Mouse (Mus musculus) olfactory bulb, adult 2 months (tissue): ENCODE results near the gene Lck. TPM values are rescaled to one million over a fixed set of nuclear protein-coding genes. Genes with fewer than 3 reads are reported as not detected.
A peak's percentile ranks its signal among the peaks of the same experiment; 100 is the strongest.

Experiments used
- H3K27ac ChIP-seq: fragments of 200-500 bp; 2 replicates; pipeline ENCODE4 v1.5.1; 2012; ENCODE audit warnings: low read depth, low read length; ENCODE audit not compliant: insufficient read depth
- H3K4me1 ChIP-seq: fragments of 200-500 bp; 2 replicates; pipeline ENCODE4 v1.6.1; 2012; ENCODE audit warnings: low read length; ENCODE audit not compliant: control insufficient read depth, insufficient read depth
- H3K4me3 ChIP-seq: fragments of 200-500 bp; 2 replicates; pipeline ENCODE4 v1.5.1; 2012; ENCODE audit warnings: mild to moderate bottlenecking, low read depth, low read length, moderate library complexity; ENCODE audit not compliant: insufficient read depth
- CTCF ChIP-seq: fragments of 200-500 bp; IDR thresholded peaks from 2 replicates; pipeline ENCODE4 v1.5.1; 2012; ENCODE audit warnings: low read depth, mild to moderate bottlenecking, low read length, moderate library complexity; ENCODE audit not compliant: insufficient read depth
- POLR2A ChIP-seq: fragments of 200-500 bp; IDR thresholded peaks from 2 replicates; pipeline ENCODE4 v1.6.1; 2012; ENCODE audit warnings: mild to moderate bottlenecking, low read depth, low read length, moderate library complexity; ENCODE audit not compliant: insufficient read depth
- WGBS: fragments of 180-500 bp; shearing (Covaris S2); methylation state at CpG from one replicate; pipeline ENCODE4 v1.1.7; 2018; 5-methylcytosine and 5-hydroxymethylcytosine counted together
- polyA plus RNA-seq: library from polyadenylated mRNA; stranded (reverse); fragments of >200 nt; gene quantifications from 2 replicates; pipeline ENCODE4 v1.2.4, GENCODE M21; 2012; ENCODE audit warnings: low replicate concordance; ENCODE audit not compliant: missing spikeins, insufficient read depth, insufficient read length

Gene Lck
- polyA plus RNA-seq, 1 experiment: 579 TPM

GRCm38 (mm10) chr4:129617121-129617641 is 43.7 kb upstream of the Lck start:
- TF ChIP-seq CTCF: no peak
- TF ChIP-seq POLR2A: no peak
- H3K4me3 ChIP-seq: no peak overlapping the region
- WGBS: 93% methylated on average over 7 of the region's 7 CpGs

DNA sequence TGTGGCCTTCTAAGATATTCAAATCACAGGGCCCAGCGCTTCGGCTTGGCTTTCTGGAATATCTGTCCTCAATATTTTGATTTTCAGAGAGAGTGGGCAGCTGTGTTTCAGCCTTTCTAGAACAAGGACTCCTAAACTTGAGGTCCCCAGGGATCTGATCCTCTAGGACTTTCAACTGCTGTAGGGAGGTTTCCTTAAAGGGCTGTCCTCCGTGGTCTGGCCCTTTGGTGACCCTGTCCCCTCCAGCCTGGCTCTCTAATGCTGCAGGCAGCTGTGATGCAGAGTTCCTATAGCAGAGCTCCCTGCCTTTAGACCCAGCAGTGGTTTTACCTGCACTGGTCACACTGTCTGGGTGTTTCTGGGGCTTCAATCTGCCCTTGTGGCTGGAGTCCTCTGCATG is 43.2 kb upstream of the Lck start:
- Histone ChIP-seq H3K4me3 (no peak overlapping the region), H3K4me1 (peaks cover 16% of the 10 kb centered on the region), H3K27ac (no peak overlapping the region)
- 95% methylated on average over 3 of the region's 3 CpGs for WGBS
- TF ChIP-seq POLR2A: no peak
- no peak for TF ChIP-seq CTCF

More at GRCm38 (mm10) chr4:129617121-129617641, 43.7 kb upstream of the Lck start:
- Histone ChIP-seq H3K27ac (no peak overlapping the region), H3K4me1 (peaks cover 16% of the 10 kb centered on the region)

DNA sequence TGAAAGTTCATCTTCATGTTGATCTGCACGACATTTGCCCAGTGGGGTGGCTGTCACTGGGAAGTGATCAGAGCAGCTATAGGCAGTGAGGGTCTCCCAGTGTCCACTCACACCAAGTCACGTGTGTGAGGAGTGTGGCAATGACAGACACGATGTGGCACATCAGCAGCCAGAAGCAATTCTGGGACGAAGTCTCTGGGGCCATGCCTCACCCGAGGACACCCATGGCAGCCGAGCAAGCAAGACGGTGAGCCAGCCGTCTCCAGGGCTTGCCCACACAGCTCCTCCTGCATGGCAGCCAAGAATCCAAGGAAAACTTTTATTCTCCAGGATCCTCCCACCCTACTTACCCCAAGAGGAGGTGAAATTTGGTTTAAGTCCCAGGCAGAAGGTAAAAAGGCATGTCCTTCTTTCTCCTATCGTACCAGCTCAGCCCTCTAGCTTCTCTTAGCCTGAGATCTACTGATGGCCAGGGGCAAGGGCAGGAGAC is 42.4 kb upstream of the Lck start:
- Histone ChIP-seq H3K4me1 (peaks cover 9% of the 10 kb centered on the region), H3K27ac (no peak overlapping the region), H3K4me3 (no peak overlapping the region)
- TF ChIP-seq POLR2A (no peak), CTCF (no peak)
- WGBS: 81% methylated on average over 9 of the region's 9 CpGs

GRCm38 (mm10) chr4:129614093-129614492 is 40.7 kb upstream of the Lck start, which contains the start of gene Dcdc2b:
Gene Dcdc2b (minus strand): TSS chr4:129614257.
- TF ChIP-seq POLR2A (no peak), CTCF (no peak)
- Histone ChIP-seq H3K4me3 (no peak within 1 kb of the TSS), H3K27ac (no peak within 1 kb of the TSS), H3K4me1 (peaks cover 9% of the 10 kb centered on the region)
- WGBS: 57% methylated on average over 6 of the region's 6 CpGs

DNA sequence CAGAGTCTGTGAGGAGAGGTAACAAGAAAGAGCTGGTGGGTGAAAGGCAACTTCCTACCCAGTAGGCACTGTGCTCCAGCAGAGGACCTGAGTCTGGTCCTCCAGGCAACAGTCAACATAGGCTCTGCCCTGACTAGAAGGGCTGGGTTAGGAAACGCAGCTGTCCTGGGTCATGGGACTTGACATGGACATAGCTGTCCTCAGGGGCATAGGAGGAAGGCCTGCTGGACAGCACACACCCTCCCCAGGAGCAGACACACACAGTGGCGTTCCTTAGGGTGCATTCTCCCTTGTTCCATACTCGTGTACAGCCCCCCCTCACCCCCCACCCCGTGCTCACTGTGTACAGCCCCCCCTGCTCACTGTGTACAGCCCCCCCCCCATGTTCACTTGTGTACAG is 37.0 kb upstream of the Lck start:
- Histone ChIP-seq H3K4me1 (peaks cover 13% of the 10 kb centered on the region), H3K27ac (no peak overlapping the region), H3K4me3 (no peak overlapping the region)
- 60% methylated on average over 4 of the region's 4 CpGs for WGBS
- TF ChIP-seq POLR2A (no peak), CTCF (no peak)

- no peak for TF ChIP-seq POLR2A
- TF ChIP-seq CTCF: no peak
- peaks cover 13% of the 10 kb centered on the region for H3K4me1 ChIP-seq
- H3K27ac ChIP-seq: no peak overlapping the region
- H3K4me3 ChIP-seq: no peak overlapping the region
- 80% methylated on average over 4 of the region's 4 CpGs for WGBS
Observed at GRCm38 (mm10) chr4:129610026-129610425, 36.6 kb upstream of the Lck start.

- TF ChIP-seq CTCF: no peak
- no peak for TF ChIP-seq POLR2A
- WGBS: 74% methylated on average over 12 of the region's 12 CpGs
- H3K4me3 ChIP-seq: no peak overlapping the region
- no peak overlapping the region for H3K27ac ChIP-seq
- peaks cover 13% of the 10 kb centered on the region for H3K4me1 ChIP-seq
Observed at GRCm38 (mm10) chr4:129609139-129609631, 35.7 kb upstream of the Lck start.

DNA sequence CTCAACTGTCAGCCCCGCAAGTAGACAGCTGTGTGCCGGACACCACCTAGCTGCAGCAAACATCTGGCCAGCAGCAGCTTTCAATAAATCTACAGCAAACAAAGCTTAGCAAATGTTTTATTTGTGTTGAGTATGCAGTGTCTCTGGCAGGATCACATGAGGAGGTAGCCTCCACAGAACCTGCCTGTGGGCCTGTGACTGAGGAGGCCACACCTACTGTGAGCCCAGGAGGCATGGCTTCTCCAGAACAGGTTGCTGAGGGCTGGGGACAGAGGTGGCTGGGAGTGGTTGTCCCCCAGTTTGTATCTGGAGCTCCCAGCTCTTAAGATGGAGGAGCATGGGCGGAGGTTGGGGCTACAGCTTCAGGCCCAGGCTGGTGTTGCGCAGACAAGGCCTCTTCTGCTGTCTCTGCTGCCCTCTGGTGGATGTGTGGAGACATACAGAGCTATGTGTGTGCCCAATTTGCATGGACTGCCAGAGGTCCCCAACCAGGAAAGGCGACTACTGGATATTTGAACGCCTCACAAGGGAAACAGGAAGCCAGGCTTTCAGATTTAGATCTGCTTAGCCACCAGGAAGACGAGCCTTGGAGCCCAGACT is 35.1 kb upstream of the Lck start:
- WGBS: 31% methylated on average over 7 of the region's 7 CpGs
- peaks cover 13% of the 10 kb centered on the region for H3K4me1 ChIP-seq
- TF ChIP-seq CTCF (peak; percentile 68), POLR2A (no peak)
- peak overlapping the region; percentile 71 for H3K27ac ChIP-seq
- H3K4me3 ChIP-seq: no peak overlapping the region
